Mouse (Mus musculus) hindbrain, postnatal 0 days (tissue): ENCODE measurements around the gene Orc5. TPM values are rescaled to one million over a fixed set of nuclear protein-coding genes. Genes with fewer than 3 reads are reported as not detected.

Experiments
- ATAC-seq: fragments of 200-750 bp; cut with Nextera tagmentation; 2 replicates; pipeline ENCODE4 v1.8.0; 2017; ENCODE audit warnings: mild to moderate bottlenecking, moderate TSS enrichment, moderate library complexity
- DNase-seq: peaks from one replicate; pipeline ENCODE4 v3.0.0-alpha.2; 2015; ENCODE audit warnings: low spot score
- H3K27ac ChIP-seq: fragments of 300-500 bp; sonication (generic); 2 replicates; pipeline ENCODE4 v1.5.1; 2014; ENCODE audit warnings: mild to moderate bottlenecking
- H3K27me3 ChIP-seq: fragments of 300-500 bp; sonication (generic); 2 replicates; pipeline ENCODE4 v1.6.1; 2014; ENCODE audit warnings: low read length, mixed read lengths; ENCODE audit not compliant: insufficient read depth
- H3K36me3 ChIP-seq: fragments of 300-500 bp; sonication (generic); 2 replicates; pipeline ENCODE4 v1.6.1; 2014; ENCODE audit warnings: low read length, mixed read lengths; ENCODE audit not compliant: insufficient read depth
- H3K4me1 ChIP-seq: fragments of 300-500 bp; sonication (generic); 2 replicates; pipeline ENCODE4 v1.6.1; 2014; ENCODE audit warnings: antibody characterized with exemption, low read length, mixed read lengths; ENCODE audit not compliant: insufficient read depth
- H3K4me2 ChIP-seq: fragments of 300-500 bp; sonication (generic); 2 replicates; pipeline ENCODE4 v1.6.1; 2014; ENCODE audit warnings: low read depth, mild to moderate bottlenecking, low read length, moderate library complexity, mixed read lengths
- H3K4me3 ChIP-seq: fragments of 300-500 bp; sonication (generic); 2 replicates; pipeline ENCODE4 v1.5.1; 2014; ENCODE audit warnings: low read length
- H3K9ac ChIP-seq: fragments of 300-500 bp; sonication (generic); replicated peaks from 2 replicates; pipeline ENCODE4 v1.6.1; 2014; ENCODE audit warnings: mild to moderate bottlenecking, low read length, moderate library complexity, mixed read lengths
- H3K9me3 ChIP-seq: fragments of 300-500 bp; sonication (generic); 2 replicates; pipeline ENCODE4 v1.6.1; 2016; ENCODE audit warnings: low read length, mixed read lengths
- CTCF ChIP-seq: IDR thresholded peaks from 2 replicates; pipeline ENCODE4 v1.5.1; 2016; ENCODE audit warnings: antibody characterized with exemption, control low read depth, low read depth
- WGBS: fragments of 180-500 bp; shearing (Covaris S2); extraction: QIAGEN DNeasy Blood & Tissue Kit; methylation state at CpG from one replicate; pipeline ENCODE4 v1.1.7; 2014; 5-methylcytosine and 5-hydroxymethylcytosine counted together
- polyA plus RNA-seq: library from polyadenylated mRNA; unstranded; fragments of >200 nt; fragmentation: Nextera tagmentation; extraction: Ambion mirVana; gene quantifications from 2 replicates; pipeline ENCODE4 v1.2.1, GENCODE M21; 2015
- total RNA-seq: library from RNA; depleted of rRNA; stranded (reverse); fragments of >200 nt; gene quantifications from 2 replicates; pipeline ENCODE4 v1.2.3, GENCODE M21; 2014

Gene Orc5
- total and polyA plus RNA-seq, 2 experiments from 2014 or later: 26.3 to 30.7 TPM

- no peaks in the 10 kb centered on the region for H3K4me1 ChIP-seq
- 56% methylated on average over 1 of the region's 1 CpGs for WGBS
- H3K4me3 ChIP-seq: no peak overlapping the region
- no peaks in the 10 kb centered on the region for H3K9me3 ChIP-seq
- no peak overlapping the region for H3K27ac ChIP-seq
- no peak overlapping the region for H3K4me2 ChIP-seq
- DNase-seq (no peak), ATAC-seq (no peak)
- H3K36me3 ChIP-seq: no peaks in the 10 kb centered on the region
- no peak for TF ChIP-seq CTCF
- no peaks in the 10 kb centered on the region for H3K27me3 ChIP-seq
- no peak overlapping the region for H3K9ac ChIP-seq
Observed at GRCm38 (mm10) chr5:22574161-22574560, 23.9 kb upstream of the Orc5 start.

- no peaks in the 10 kb centered on the region for H3K27me3 ChIP-seq
- H3K36me3 ChIP-seq: no peaks in the 10 kb centered on the region
- DNase-seq: no peak
- H3K9me3 ChIP-seq: no peaks in the 10 kb centered on the region
- no peak for ATAC-seq
- no peak overlapping the region for H3K4me2 ChIP-seq
- no peak overlapping the region for H3K9ac ChIP-seq
- TF ChIP-seq CTCF: no peak
- no peaks in the 10 kb centered on the region for H3K4me1 ChIP-seq
- H3K4me3 ChIP-seq: no peak overlapping the region
- H3K27ac ChIP-seq: no peak overlapping the region
- 59% methylated on average over 2 of the region's 2 CpGs for WGBS
Observed at GRCm38 (mm10) chr5:22573696-22574095, 23.5 kb upstream of the Orc5 start.

DNA sequence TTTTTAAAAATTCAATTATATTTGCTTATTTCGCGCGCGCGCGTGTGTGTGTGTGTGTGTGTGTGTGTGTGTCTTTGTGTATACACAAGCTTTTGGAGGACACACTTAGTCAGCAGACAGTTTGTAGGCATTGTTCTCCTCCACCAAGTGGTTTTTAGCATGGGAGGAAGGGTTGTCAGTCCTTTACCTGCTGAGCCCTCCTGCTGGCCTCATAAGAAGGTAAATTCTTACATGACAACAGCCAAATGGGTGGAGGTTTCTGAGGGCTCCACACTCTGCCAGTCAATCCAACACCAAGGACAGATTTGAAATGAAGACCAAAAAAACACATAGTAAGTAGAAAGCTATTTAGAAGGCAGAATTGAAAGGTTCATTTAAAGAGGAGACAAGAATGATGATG, 22.7 kb upstream of the Orc5 start:
- Histone ChIP-seq H3K9ac (no peak overlapping the region), H3K4me2 (no peak overlapping the region), H3K36me3 (no peaks in the 10 kb centered on the region), H3K4me3 (no peak overlapping the region), H3K27me3 (no peaks in the 10 kb centered on the region), H3K4me1 (no peaks in the 10 kb centered on the region), H3K9me3 (no peaks in the 10 kb centered on the region), H3K27ac (no peak overlapping the region)
- DNase-seq (no peak), ATAC-seq (no peak)
- no peak for TF ChIP-seq CTCF
- 95% methylated on average over 6 of the region's 6 CpGs for WGBS

DNA sequence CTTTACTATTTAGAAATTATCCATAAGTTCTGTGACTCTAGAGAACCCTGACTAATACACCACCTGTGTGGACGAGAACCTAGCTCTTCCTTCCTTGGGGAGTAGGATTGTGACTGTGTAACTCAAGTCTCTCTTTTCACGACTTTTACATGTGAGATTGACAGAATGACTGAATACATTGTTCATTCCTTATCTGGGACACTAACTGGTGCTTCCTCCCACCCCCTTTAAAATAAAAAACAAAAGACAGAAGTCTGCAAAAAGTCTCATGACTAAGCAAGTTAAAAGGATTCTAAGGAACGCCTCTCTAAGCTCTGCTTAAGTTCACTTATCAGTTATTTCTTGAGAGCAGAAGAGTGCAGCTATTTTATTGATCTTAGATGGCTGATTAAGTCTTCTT, 22.2 kb upstream of the Orc5 start:
- H3K27me3 ChIP-seq: no peaks in the 10 kb centered on the region
- no peak overlapping the region for H3K27ac ChIP-seq
- H3K4me1 ChIP-seq: no peaks in the 10 kb centered on the region
- no peaks in the 10 kb centered on the region for H3K36me3 ChIP-seq
- no peak for TF ChIP-seq CTCF
- ATAC-seq (no peak), DNase-seq (no peak)
- WGBS: 76% methylated on average over 3 of the region's 3 CpGs
- H3K4me2 ChIP-seq: no peak overlapping the region
- H3K9ac ChIP-seq: no peak overlapping the region
- H3K4me3 ChIP-seq: no peak overlapping the region
- no peaks in the 10 kb centered on the region for H3K9me3 ChIP-seq

DNA sequence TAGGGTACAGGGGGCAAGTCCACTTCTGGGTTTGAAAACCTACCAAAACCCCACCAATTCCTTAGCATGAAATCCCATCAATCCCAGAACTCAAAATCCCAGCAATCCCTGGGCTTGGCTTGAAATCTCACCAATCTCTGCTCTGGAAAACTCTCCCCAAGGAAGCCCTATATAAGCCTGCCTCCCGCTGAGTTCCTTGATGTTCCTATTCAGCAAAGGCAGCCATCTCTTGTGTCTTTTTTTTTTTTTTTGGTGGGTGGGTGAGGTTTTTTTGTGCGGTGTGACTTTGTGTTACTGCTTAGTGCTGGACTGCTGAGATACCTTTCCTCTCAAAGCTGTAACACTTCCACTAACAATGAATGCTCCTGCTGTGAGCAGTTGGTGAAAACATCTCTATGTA, 15.5 kb upstream of the Orc5 start:
- H3K27me3 ChIP-seq: no peaks in the 10 kb centered on the region
- ATAC-seq: no peak

DNA sequence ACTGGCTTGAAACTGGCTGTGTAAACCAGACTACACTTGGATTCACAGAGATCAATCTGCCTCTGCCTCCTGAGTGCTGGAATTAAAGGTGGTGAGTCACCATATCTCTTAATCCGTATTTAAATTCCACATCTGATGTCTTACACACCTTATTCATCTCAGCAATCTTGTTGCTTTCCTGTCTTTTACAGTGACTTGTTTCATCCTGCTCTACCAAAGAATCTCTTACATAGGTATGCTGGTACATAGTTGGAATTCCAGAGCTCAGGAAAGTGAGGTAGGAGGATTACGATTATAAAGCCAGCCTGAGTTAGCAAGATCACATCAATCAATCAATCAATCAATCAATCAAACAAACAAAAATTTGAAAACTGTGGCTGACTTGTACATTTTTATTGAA, 9.6 kb upstream of the Orc5 start:
- WGBS: 75% methylated on average over 2 of the region's 2 CpGs
- no peak for TF ChIP-seq CTCF
- H3K9ac ChIP-seq: no peak overlapping the region

More for the DNA sequence above, 15.5 kb upstream of the Orc5 start:
- WGBS: 83% methylated on average over 2 of the region's 2 CpGs
- Histone ChIP-seq H3K9ac (no peak overlapping the region), H3K4me2 (no peak overlapping the region), H3K9me3 (no peaks in the 10 kb centered on the region), H3K27ac (no peak overlapping the region), H3K4me3 (no peak overlapping the region), H3K4me1 (no peaks in the 10 kb centered on the region), H3K36me3 (no peaks in the 10 kb centered on the region)
- TF ChIP-seq CTCF: no peak
- DNase-seq: no peak

DNA sequence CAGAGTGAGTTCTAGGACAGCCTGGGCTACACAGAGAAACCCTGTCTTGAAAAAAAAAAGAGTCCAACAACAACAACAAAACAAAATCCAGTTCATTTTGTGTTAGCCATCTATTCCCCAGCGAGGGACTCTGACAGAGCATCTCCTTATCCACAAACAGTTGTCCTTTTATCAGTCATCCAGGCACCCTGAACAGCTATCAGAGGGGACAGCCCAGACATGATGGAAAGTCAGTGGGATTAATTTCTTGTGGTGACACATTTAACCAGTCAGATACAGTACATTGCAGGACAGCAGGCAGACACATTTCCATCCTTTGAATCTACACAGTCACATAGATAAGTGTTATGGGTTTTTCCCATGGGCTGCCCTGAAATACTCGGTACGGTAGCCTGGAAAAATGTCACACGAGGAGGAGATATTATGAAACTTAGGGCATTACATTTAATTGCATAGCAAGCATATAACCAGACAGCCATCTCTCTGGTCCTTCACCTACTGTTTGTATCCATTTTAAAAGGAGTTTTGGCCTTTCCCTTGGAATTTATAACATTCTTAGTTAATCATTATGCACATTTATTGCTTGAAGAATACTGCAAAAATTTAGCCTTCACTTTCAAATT, 7.4 kb upstream of the Orc5 start:
- Histone ChIP-seq H3K9me3 (no peaks in the 10 kb centered on the region), H3K27me3 (no peaks in the 10 kb centered on the region), H3K4me1 (no peaks in the 10 kb centered on the region), H3K36me3 (no peaks in the 10 kb centered on the region), H3K4me3 (no peak overlapping the region), H3K27ac (no peak overlapping the region), H3K9ac (no peak overlapping the region), H3K4me2 (no peak overlapping the region)
- WGBS: 88% methylated on average over 4 of the region's 4 CpGs
- no peak for TF ChIP-seq CTCF
- DNase-seq (no peak), ATAC-seq (no peak)

More for the DNA sequence above, 9.6 kb upstream of the Orc5 start:
- H3K27me3 ChIP-seq: no peaks in the 10 kb centered on the region
- H3K4me2 ChIP-seq: no peak overlapping the region
- ATAC-seq (no peak), DNase-seq (no peak)
- no peak overlapping the region for H3K4me3 ChIP-seq
- no peaks in the 10 kb centered on the region for H3K9me3 ChIP-seq
- no peaks in the 10 kb centered on the region for H3K4me1 ChIP-seq
- no peaks in the 10 kb centered on the region for H3K36me3 ChIP-seq
- H3K27ac ChIP-seq: no peak overlapping the region
